Mouse (Mus musculus): ENCODE measurements at regions not wholly inside any gene's neighbourhood (a gene's known extent, or its start where the extent isn't known, plus 50 kb on each side); places are given as distances from the start of the nearest gene placed in this dataset.

DNA sequence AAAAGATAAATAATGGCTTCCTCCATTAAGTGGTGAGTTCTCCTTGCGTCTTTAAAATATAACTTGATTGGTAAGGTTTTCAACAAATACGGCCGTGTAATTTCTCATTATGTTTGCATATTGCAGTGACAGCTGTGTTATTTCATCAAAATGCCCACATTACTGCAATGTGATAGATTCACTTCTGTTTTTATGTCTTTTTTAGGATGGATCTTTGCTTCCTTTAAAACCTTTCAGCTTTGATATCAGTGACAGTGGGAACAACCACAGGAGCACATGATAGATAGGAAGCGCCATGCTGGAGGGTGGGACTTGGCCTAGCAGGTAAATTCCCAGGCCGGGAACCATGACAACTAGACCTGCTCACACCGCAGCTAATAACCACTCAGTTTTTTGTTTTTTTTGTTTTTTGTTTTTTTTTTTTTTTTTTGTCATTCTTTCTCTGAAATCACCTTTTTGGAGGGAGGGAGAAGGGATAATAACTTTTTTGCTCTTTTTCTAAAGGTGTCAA, 259.3 kb downstream of the Dact1 start:
- Histone ChIP-seq H3K4me3 (ENCODE audit: low read length) (no peak overlapping the region), H3K9ac (replicated peaks; ENCODE audit: low read length) (no peak overlapping the region), H3K4me1 (ENCODE audit: insufficient read depth, low read length) (no peaks in the 10 kb centered on the region), H3K27ac (no peak overlapping the region), H3K4me2 (ENCODE audit: low read depth, low read length) (no peak overlapping the region), H3K27me3 (ENCODE audit: insufficient read depth, low read length) (no peaks in the 10 kb centered on the region), H3K9me3 (ENCODE audit: low read length) (no peaks in the 10 kb centered on the region), H3K36me3 (ENCODE audit: insufficient read depth, low read length) (no peaks in the 10 kb centered on the region)
- WGBS: 74% methylated on average over 6 of the region's 6 CpGs
- no peak for TF ChIP-seq CTCF (IDR thresholded peaks at IDR 0.05; ENCODE audit: low read depth)
- ATAC-seq: no peak
- DNase-seq (ENCODE audit: low spot score): no peak

DNA sequence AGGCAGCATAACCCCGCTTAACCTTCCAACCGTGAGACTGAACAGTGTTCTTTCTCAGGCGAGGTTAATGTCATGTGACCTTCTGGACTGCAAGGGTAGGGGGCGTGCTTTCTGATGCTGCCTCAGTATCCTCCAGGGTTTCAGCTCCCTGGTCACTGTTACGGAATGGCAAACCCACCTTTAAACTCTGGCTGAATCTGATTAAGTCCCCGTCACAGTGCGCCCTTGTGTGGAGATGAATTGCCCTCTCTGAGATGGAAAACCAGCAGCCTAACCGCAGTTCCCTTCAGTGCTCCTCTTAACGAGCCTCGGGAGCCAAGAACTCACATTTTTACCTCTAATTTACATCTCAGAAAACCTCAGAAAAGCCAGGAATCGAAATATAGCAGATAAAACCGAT, 260.0 kb downstream of the Dact1 start:
- Histone ChIP-seq H3K9ac (replicated peaks; ENCODE audit: low read length) (no peak overlapping the region), H3K36me3 (ENCODE audit: insufficient read depth, low read length) (no peaks in the 10 kb centered on the region), H3K27ac (no peak overlapping the region), H3K4me3 (ENCODE audit: low read length) (no peak overlapping the region), H3K27me3 (ENCODE audit: insufficient read depth, low read length) (no peaks in the 10 kb centered on the region), H3K4me2 (ENCODE audit: low read depth, low read length) (no peak overlapping the region), H3K9me3 (ENCODE audit: low read length) (no peaks in the 10 kb centered on the region), H3K4me1 (ENCODE audit: insufficient read depth, low read length) (no peaks in the 10 kb centered on the region)
- no peak for TF ChIP-seq CTCF (IDR thresholded peaks at IDR 0.05; ENCODE audit: low read depth)
- DNase-seq (ENCODE audit: low spot score) (no peak), ATAC-seq (no peak)
- 35% methylated on average over 12 of the region's 12 CpGs for WGBS

DNA sequence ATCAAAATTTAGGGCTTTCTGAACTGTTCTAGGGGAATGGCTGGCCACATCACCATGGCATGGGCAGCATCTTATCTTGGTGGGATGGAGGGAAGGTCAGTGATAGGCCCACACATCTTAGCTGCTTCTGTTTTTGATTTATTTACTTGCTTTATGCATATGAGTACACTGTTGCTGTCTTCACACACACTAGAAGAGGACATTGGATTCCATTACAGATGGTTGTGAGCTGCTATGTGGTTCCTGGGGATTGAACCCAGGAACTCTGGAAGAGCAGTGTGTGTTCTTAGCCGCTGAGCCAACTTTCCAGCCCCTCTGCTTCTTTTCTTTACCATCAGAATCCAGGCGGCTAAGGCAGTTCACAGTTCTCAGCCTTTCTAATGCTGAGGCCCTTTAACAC, 260.4 kb downstream of the Dact1 start:
- Histone ChIP-seq H3K9me3 (ENCODE audit: low read length) (no peaks in the 10 kb centered on the region), H3K9ac (replicated peaks; ENCODE audit: low read length) (no peak overlapping the region), H3K27ac (no peak overlapping the region), H3K27me3 (ENCODE audit: insufficient read depth, low read length) (no peaks in the 10 kb centered on the region), H3K4me2 (ENCODE audit: low read depth, low read length) (no peak overlapping the region), H3K4me3 (ENCODE audit: low read length) (no peak overlapping the region), H3K36me3 (ENCODE audit: insufficient read depth, low read length) (no peaks in the 10 kb centered on the region), H3K4me1 (ENCODE audit: insufficient read depth, low read length) (no peaks in the 10 kb centered on the region)
- no peak for DNase-seq (ENCODE audit: low spot score)
- no peak for TF ChIP-seq CTCF (IDR thresholded peaks at IDR 0.05; ENCODE audit: low read depth)
- ATAC-seq: no peak
- 81% methylated on average over 2 of the region's 2 CpGs for WGBS

DNA sequence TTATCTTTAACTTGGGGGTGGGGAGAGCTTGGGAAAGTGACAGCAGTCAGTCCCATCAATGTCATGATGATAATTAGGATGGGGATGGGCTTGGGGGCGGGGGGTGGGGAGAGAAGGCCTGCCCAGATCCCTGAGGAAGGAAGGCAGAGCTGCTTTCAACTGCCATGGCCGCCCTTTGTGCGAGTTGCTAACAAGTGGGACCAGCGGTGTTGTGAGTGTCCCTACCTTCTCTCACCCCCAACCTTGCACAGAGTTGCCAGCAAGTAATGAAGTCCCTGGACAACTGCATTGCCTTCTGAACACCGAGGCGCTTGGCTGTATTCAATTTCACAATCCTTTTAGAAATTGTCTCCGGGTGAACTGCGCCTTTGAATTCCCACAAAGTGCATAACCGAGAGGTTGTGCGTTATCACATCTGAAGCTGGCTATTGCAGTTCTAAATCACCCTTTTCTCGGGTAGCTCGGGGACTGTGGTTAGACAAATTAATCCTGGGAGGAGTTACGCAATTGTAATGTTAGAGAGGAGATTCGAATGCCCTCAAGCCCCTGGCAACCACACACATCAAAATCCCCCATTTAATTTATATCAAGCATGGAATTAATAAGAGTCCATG, 257.9 kb upstream of the Daam1 start:
- Histone ChIP-seq H3K27me3 (ENCODE audit: insufficient read depth, low read length) (no peaks in the 10 kb centered on the region), H3K36me3 (ENCODE audit: insufficient read depth, low read length) (no peaks in the 10 kb centered on the region), H3K27ac (no peak overlapping the region), H3K4me1 (ENCODE audit: insufficient read depth, low read length) (no peaks in the 10 kb centered on the region), H3K4me2 (ENCODE audit: low read depth, low read length) (no peak overlapping the region), H3K9me3 (ENCODE audit: low read length) (no peaks in the 10 kb centered on the region), H3K4me3 (ENCODE audit: low read length) (no peak overlapping the region), H3K9ac (replicated peaks; ENCODE audit: low read length) (no peak overlapping the region)
- no peak for TF ChIP-seq CTCF (IDR thresholded peaks at IDR 0.05; ENCODE audit: low read depth)
- no peak for DNase-seq (ENCODE audit: low spot score)
- WGBS: 33% methylated on average over 14 of the region's 14 CpGs
- ATAC-seq: no peak

GRCm38 (mm10) chr12:71573456-71573855, 257.4 kb upstream of the Daam1 start:
- no peaks in the 10 kb centered on the region for H3K9me3 ChIP-seq (ENCODE audit: low read length)
- H3K4me2 ChIP-seq (ENCODE audit: low read depth, low read length): no peak overlapping the region
- WGBS: 53% methylated on average over 8 of the region's 8 CpGs
- no peak overlapping the region for H3K9ac ChIP-seq (replicated peaks; ENCODE audit: low read length)
- H3K4me1 ChIP-seq (ENCODE audit: insufficient read depth, low read length): no peaks in the 10 kb centered on the region
- DNase-seq (ENCODE audit: low spot score) (no peak), ATAC-seq (no peak)
- H3K27ac ChIP-seq: no peak overlapping the region
- TF ChIP-seq CTCF (IDR thresholded peaks at IDR 0.05; ENCODE audit: low read depth): no peak
- no peaks in the 10 kb centered on the region for H3K36me3 ChIP-seq (ENCODE audit: insufficient read depth, low read length)
- H3K27me3 ChIP-seq (ENCODE audit: insufficient read depth, low read length): no peaks in the 10 kb centered on the region
- no peak overlapping the region for H3K4me3 ChIP-seq (ENCODE audit: low read length)

DNA sequence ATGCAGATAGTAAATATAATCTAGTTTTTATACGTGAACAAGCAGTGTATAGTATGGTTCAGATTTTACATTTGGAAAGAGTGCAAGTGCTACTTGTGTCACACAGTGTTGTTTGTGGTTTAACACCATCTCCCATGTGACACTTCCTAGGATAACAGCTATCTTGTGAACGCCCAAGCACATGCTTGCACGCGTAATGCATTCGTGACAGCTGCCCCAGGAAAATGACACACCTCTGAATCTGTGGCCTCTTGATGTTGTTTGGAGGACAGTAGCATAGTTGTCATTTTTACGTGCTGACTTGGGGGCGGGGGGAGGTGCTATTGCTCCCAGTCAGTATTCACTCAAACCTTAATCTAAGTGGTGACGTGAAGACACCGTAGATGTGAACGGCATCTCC, 256.2 kb upstream of the Daam1 start:
- H3K4me1 ChIP-seq (ENCODE audit: insufficient read depth, low read length): no peaks in the 10 kb centered on the region
- H3K9ac ChIP-seq (replicated peaks; ENCODE audit: low read length): no peak overlapping the region
- no peaks in the 10 kb centered on the region for H3K9me3 ChIP-seq (ENCODE audit: low read length)
- no peak for TF ChIP-seq CTCF (IDR thresholded peaks at IDR 0.05; ENCODE audit: low read depth)
- H3K27me3 ChIP-seq (ENCODE audit: insufficient read depth, low read length): no peaks in the 10 kb centered on the region
- WGBS: 93% methylated on average over 10 of the region's 10 CpGs
- H3K27ac ChIP-seq: no peak overlapping the region
- no peaks in the 10 kb centered on the region for H3K36me3 ChIP-seq (ENCODE audit: insufficient read depth, low read length)
- H3K4me2 ChIP-seq (ENCODE audit: low read depth, low read length): no peak overlapping the region
- H3K4me3 ChIP-seq (ENCODE audit: low read length): no peak overlapping the region
- DNase-seq (ENCODE audit: low spot score) (no peak), ATAC-seq (no peak)

- no peak overlapping the region for H3K27ac ChIP-seq
- no peaks in the 10 kb centered on the region for H3K27me3 ChIP-seq (ENCODE audit: insufficient read depth, low read length)
- no peaks in the 10 kb centered on the region for H3K9me3 ChIP-seq (ENCODE audit: low read length)
- peak; percentile 66 for TF ChIP-seq CTCF (IDR thresholded peaks at IDR 0.05; ENCODE audit: low read depth)
- no peak overlapping the region for H3K9ac ChIP-seq (replicated peaks; ENCODE audit: low read length)
- ATAC-seq (peak; percentile 59; the same call in 1 of the 2 replicates), DNase-seq (ENCODE audit: low spot score) (peak; percentile 73)
- 7% methylated on average over 9 of the region's 9 CpGs for WGBS
- H3K4me3 ChIP-seq (ENCODE audit: low read length): peak overlapping the region; percentile 15; the same call in 1 of the 2 replicates
- H3K36me3 ChIP-seq (ENCODE audit: insufficient read depth, low read length): no peaks in the 10 kb centered on the region
- H3K4me2 ChIP-seq (ENCODE audit: low read depth, low read length): peak overlapping the region; percentile 44
- H3K4me1 ChIP-seq (ENCODE audit: insufficient read depth, low read length): no peaks in the 10 kb centered on the region
Observed at GRCm38 (mm10) chr12:71577349-71577748, 253.5 kb upstream of the Daam1 start.
